Mouse (Mus musculus) midbrain, embryonic 11.5 days (tissue): ENCODE measurements around the gene Atp6v1b1. TPM values are rescaled to one million over a fixed set of nuclear protein-coding genes. Genes with fewer than 3 reads are reported as not detected.

ENCODE experiments used
- ATAC-seq: fragments of 200-750 bp; cut with Nextera tagmentation; 2 replicates; pipeline ENCODE4 v1.8.0; 2017; ENCODE audit warnings: moderate TSS enrichment, moderate library complexity; ENCODE audit not compliant: low FRiP score
- DNase-seq: peaks from one replicate; pipeline ENCODE4 v3.0.0; 2015; ENCODE audit warnings: low spot score; ENCODE audit errors: missing footprints
- H3K27ac ChIP-seq: fragments of 300-500 bp; sonication (generic); 2 replicates; pipeline ENCODE4 v1.5.1; 2014; ENCODE audit warnings: low read depth, low read length
- H3K27me3 ChIP-seq: fragments of 300-500 bp; sonication (generic); 2 replicates; pipeline ENCODE4 v1.6.1; 2014; ENCODE audit warnings: mild to moderate bottlenecking, low read length, moderate library complexity, mixed read lengths; ENCODE audit not compliant: control insufficient read depth, insufficient read depth
- H3K36me3 ChIP-seq: fragments of 300-500 bp; sonication (generic); 2 replicates; pipeline ENCODE4 v1.6.1; 2014; ENCODE audit warnings: mild to moderate bottlenecking, low read length, moderate library complexity, mixed read lengths; ENCODE audit not compliant: control insufficient read depth, insufficient read depth
- H3K4me1 ChIP-seq: fragments of 300-500 bp; sonication (generic); 2 replicates; pipeline ENCODE4 v1.6.1; 2014; ENCODE audit warnings: low read length; ENCODE audit not compliant: control insufficient read depth, insufficient read depth
- H3K4me2 ChIP-seq: fragments of 300-500 bp; sonication (generic); 2 replicates; pipeline ENCODE4 v1.6.1; 2014; ENCODE audit warnings: mild to moderate bottlenecking, moderate library complexity
- H3K4me3 ChIP-seq: fragments of 300-500 bp; sonication (generic); 2 replicates; pipeline ENCODE4 v1.5.1; 2014; ENCODE audit warnings: low read depth, low read length
- H3K9ac ChIP-seq: fragments of 300-500 bp; sonication (generic); 2 replicates; pipeline ENCODE4 v1.6.1; 2014; ENCODE audit warnings: low read length
- H3K9me3 ChIP-seq: fragments of 300-500 bp; sonication (generic); 2 replicates; pipeline ENCODE4 v1.6.1; 2016; ENCODE audit warnings: low read length; ENCODE audit not compliant: control insufficient read depth
- WGBS: fragments of 180-500 bp; shearing (Covaris S2); extraction: QIAGEN DNeasy Blood & Tissue Kit; methylation state at CpG from one replicate; pipeline ENCODE4 v1.1.7; 2014; 5-methylcytosine and 5-hydroxymethylcytosine counted together
- polyA plus RNA-seq: library from polyadenylated mRNA; unstranded; fragments of >200 nt; fragmentation: Nextera tagmentation; extraction: Ambion mirVana; gene quantifications from 2 replicates; pipeline ENCODE4 v1.2.1, GENCODE M21; 2014

Gene Atp6v1b1
- polyA plus RNA-seq, 1 experiment from 2014 or later = not detected

DNA sequence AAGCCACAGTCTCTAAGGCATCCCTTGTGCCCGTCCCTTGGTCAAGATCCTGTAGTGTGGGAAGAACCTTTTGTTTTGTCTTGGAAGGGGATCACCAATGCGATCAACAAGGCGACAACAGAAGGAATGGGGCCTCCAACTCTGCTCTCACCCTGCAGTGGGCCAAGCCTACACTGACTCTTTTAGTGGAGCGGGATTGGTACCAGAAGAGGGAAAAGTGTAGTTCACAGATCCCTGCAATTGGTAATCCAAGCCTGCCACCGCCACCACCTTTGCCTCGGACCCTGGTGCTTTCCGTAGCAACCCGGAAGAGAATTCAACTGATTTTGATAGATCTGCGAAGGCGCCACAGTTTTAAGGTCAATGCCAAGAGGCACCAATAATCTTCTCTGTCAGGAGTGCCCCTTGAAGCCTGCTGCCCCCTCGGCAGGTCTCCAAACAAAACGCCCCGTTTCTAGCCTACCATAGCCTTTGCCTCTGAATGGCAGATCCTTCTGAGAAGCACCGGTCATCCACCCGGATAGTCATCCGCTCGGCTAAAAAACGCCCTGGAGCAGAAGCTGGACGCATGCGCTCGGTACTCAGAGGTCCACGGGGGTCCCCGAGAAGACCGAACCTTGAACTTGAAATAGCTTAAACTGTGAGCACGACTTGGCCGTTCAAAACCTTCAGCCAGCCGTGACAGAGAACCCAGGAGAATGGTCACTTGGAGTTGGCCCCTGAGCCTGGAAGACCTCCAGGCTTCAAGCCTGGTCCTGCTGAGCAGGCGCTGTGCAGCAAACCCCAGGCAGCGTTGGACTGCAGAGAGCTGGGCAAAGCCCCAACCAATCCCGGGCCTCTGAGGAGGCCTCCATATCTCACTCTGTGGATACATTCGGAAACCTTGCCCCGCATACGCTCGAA is 28.3 kb upstream of the Atp6v1b1 start:
- Histone ChIP-seq H3K4me3 (no peak overlapping the region), H3K36me3 (no peaks in the 10 kb centered on the region), H3K9me3 (no peaks in the 10 kb centered on the region), H3K9ac (no peak overlapping the region), H3K4me2 (no peak overlapping the region), H3K27me3 (peaks cover 94% of the 10 kb centered on the region), H3K27ac (no peak overlapping the region), H3K4me1 (peaks cover 18% of the 10 kb centered on the region)
- peak; percentile 96 for DNase-seq
- WGBS = under 1% methylated on average over 34 of the region's 34 CpGs
- ATAC-seq = no peak

GRCm38 (mm10) chr6:83715461-83716196 is 27.2 kb upstream of the Atp6v1b1 start:
- Histone ChIP-seq H3K4me3 (no peak overlapping the region), H3K36me3 (no peaks in the 10 kb centered on the region), H3K4me2 (no peak overlapping the region), H3K27ac (no peak overlapping the region), H3K4me1 (peaks cover 15% of the 10 kb centered on the region), H3K27me3 (peaks cover 94% of the 10 kb centered on the region), H3K9me3 (no peaks in the 10 kb centered on the region), H3K9ac (no peak overlapping the region)
- under 1% methylated on average over 30 of the region's 30 CpGs for WGBS
- DNase-seq = peak; percentile 97
- no peak for ATAC-seq

GRCm38 (mm10) chr6:83717026-83717425 is 25.8 kb upstream of the Atp6v1b1 start:
- Histone ChIP-seq H3K27me3 (peaks cover 94% of the 10 kb centered on the region), H3K4me2 (no peak overlapping the region), H3K4me3 (no peak overlapping the region), H3K4me1 (peaks cover 2% of the 10 kb centered on the region), H3K9me3 (no peaks in the 10 kb centered on the region), H3K9ac (no peak overlapping the region), H3K27ac (no peak overlapping the region), H3K36me3 (no peaks in the 10 kb centered on the region)
- WGBS = 2% methylated on average over 8 of the region's 8 CpGs
- DNase-seq (peak; percentile 95), ATAC-seq (no peak)

GRCm38 (mm10) chr6:83722526-83722925 is 20.3 kb upstream of the Atp6v1b1 start:
- ATAC-seq = no peak

GRCm38 (mm10) chr6:83727178-83727577 is 15.6 kb upstream of the Atp6v1b1 start:
- Histone ChIP-seq H3K4me3 (no peak overlapping the region), H3K9ac (no peak overlapping the region), H3K27ac (no peak overlapping the region), H3K4me2 (no peak overlapping the region), H3K27me3 (peaks cover 7% of the 10 kb centered on the region), H3K36me3 (no peaks in the 10 kb centered on the region), H3K4me1 (no peaks in the 10 kb centered on the region), H3K9me3 (no peaks in the 10 kb centered on the region)
- DNase-seq (peak; percentile 72), ATAC-seq (no peak)
- 45% methylated on average over 4 of the region's 4 CpGs for WGBS

More at GRCm38 (mm10) chr6:83722526-83722925, 20.3 kb upstream of the Atp6v1b1 start:
- Histone ChIP-seq H3K4me1 (no peaks in the 10 kb centered on the region), H3K27ac (no peak overlapping the region), H3K27me3 (peaks cover 52% of the 10 kb centered on the region), H3K9me3 (no peaks in the 10 kb centered on the region), H3K4me2 (no peak overlapping the region), H3K4me3 (no peak overlapping the region), H3K9ac (no peak overlapping the region), H3K36me3 (no peaks in the 10 kb centered on the region)
- WGBS = 29% methylated on average over 6 of the region's 6 CpGs
- peak; percentile 83 for DNase-seq

GRCm38 (mm10) chr6:83728488-83728887 is 14.3 kb upstream of the Atp6v1b1 start:
- Histone ChIP-seq H3K36me3 (no peaks in the 10 kb centered on the region), H3K4me2 (no peak overlapping the region), H3K27me3 (no peaks in the 10 kb centered on the region; the same call in 1 of the 2 replicates), H3K4me3 (no peak overlapping the region), H3K4me1 (no peaks in the 10 kb centered on the region), H3K27ac (no peak overlapping the region), H3K9me3 (no peaks in the 10 kb centered on the region), H3K9ac (no peak overlapping the region)
- no peak for ATAC-seq
- DNase-seq = peak; percentile 86
- 88% methylated on average over 3 of the region's 3 CpGs for WGBS

DNA sequence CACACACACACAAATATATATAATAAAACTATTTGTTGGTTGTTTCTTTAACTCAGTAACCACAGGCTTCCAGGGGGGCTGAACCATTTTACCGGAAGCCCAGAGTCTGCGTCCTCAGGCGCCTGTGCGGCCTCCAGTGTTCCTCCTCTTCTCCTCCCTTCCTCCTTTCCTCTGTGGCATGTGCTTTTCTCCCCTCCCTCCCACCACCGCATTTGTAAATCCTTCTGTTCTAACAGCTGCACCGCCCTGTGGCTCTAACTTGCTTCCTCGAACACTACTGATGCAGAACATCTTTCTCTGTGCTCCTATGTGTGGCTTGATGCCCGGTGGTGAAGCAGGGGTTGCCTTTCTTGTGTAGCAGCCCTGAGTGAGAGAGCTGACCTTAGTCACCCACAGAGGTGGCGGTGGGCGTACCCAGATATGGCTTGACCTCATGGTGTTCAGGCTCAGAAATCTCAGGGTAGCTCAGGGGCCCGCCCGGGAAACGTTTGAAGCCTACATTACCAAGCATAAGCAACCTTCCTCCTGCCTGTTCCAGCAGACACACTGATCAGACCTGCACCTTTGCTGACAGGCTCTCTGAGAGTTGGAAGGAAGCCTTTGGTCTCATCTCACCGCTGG is 13.3 kb upstream of the Atp6v1b1 start:
- ATAC-seq (no peak), DNase-seq (peak; percentile 73)
- no peak overlapping the region for H3K4me2 ChIP-seq
- no peak overlapping the region for H3K27ac ChIP-seq
- no peaks in the 10 kb centered on the region for H3K27me3 ChIP-seq
- H3K4me3 ChIP-seq = no peak overlapping the region
- no peaks in the 10 kb centered on the region for H3K4me1 ChIP-seq
- 68% methylated on average over 14 of the region's 14 CpGs for WGBS
- H3K9ac ChIP-seq = no peak overlapping the region
- no peaks in the 10 kb centered on the region for H3K36me3 ChIP-seq
- H3K9me3 ChIP-seq = peaks cover 5% of the 10 kb centered on the region; the same call in 1 of the 2 replicates

- peaks cover 5% of the 10 kb centered on the region; the same call in 1 of the 2 replicates for H3K9me3 ChIP-seq
- H3K4me3 ChIP-seq = no peak overlapping the region
- H3K27ac ChIP-seq = no peak overlapping the region
- WGBS = 26% methylated on average over 5 of the region's 5 CpGs
- no peak overlapping the region for H3K4me2 ChIP-seq
- no peak overlapping the region for H3K9ac ChIP-seq
- no peaks in the 10 kb centered on the region for H3K4me1 ChIP-seq
- no peaks in the 10 kb centered on the region for H3K36me3 ChIP-seq
- ATAC-seq = no peak
- no peaks in the 10 kb centered on the region for H3K27me3 ChIP-seq
- DNase-seq = peak; percentile 94
Observed at GRCm38 (mm10) chr6:83731128-83731527, 11.7 kb upstream of the Atp6v1b1 start.
